Mouse (Mus musculus) cortical plate, adult 2 months (tissue): ENCODE data around the gene Jak2.

ENCODE experiments used
- CTCF ChIP-seq: fragments of 200-500 bp; IDR thresholded peaks from 2 replicates; pipeline ENCODE4 v1.5.1; 2011; ENCODE audit warnings: mild to moderate bottlenecking, control low read depth, low read length; ENCODE audit not compliant: insufficient read depth; ENCODE audit errors: extremely low read depth
- POLR2A ChIP-seq: fragments of 200-500 bp; IDR thresholded peaks from 2 replicates; pipeline ENCODE4 v1.6.1; 2011; ENCODE audit warnings: mild to moderate bottlenecking, low read length, control low read depth; ENCODE audit not compliant: insufficient read depth; ENCODE audit errors: extremely low read depth

DNA sequence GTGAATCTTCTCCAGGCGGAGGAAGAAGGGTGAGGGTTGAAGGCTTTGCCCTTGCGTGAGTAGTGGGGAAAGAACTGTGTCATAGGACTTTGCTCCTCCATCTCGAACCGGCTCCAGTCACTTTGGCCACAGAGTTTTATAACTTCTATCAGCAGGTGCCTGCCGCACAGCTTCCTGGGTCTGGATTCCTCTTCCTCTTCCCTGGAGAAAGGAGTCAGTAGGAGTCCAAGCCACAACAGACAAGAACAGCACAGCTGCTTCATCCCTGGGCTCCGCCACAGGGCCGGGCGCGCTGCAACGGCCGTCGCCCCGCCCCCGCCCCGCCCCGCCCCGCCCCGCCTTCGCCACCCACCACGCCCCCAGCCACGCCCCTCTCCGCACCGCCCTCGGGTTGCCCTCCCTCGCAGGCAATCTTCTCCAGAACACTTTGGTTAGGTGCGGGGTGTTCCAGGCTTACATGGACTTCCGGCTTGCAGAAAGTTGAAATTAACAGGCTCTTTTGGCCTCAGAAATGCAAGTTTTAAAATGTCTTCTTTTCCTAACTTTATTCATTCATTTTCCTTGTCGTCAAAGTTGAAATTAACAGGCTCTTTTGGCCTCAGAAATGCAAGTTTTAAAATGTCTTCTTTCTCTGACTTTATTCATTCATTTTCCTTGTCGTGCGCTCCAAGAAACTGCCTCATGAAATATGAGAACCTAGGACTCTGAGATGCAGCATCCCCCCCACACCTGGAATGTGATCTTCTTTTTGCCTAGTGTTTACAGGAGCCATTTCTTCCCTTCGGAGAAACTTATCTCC lies 73.6 kb downstream of the Jak2 start, which contains the start of gene Insl6:
- TF ChIP-seq POLR2A: no peak
- TF ChIP-seq CTCF: no peak
